Mouse (Mus musculus) brain, embryonic 14.5 days (tissue): ENCODE results near the gene Mapt.

ENCODE experiments used
- CTCF ChIP-seq: fragments of 200-500 bp; IDR thresholded peaks from 2 replicates; pipeline ENCODE4 v1.5.1; 2012; ENCODE audit warnings: inconsistent platforms, mild to moderate bottlenecking, moderate library complexity, borderline replicate concordance; ENCODE audit not compliant: insufficient read depth, insufficient read length; ENCODE audit errors: extremely low read depth
- POLR2A ChIP-seq: fragments of 200-500 bp; IDR thresholded peaks from 2 replicates; pipeline ENCODE4 v1.6.1; 2012; ENCODE audit warnings: mild to moderate bottlenecking, inconsistent platforms, borderline replicate concordance; ENCODE audit not compliant: poor library complexity, insufficient read depth, insufficient read length, severe bottlenecking; ENCODE audit errors: extremely low read depth

GRCm38 (mm10) chr11:104363823-104364600, 132.8 kb downstream of the Mapt start:
- TF ChIP-seq POLR2A = no peak
- TF ChIP-seq CTCF = no peak
